Mouse (Mus musculus): ENCODE data around the gene Zfp788.

DNA sequence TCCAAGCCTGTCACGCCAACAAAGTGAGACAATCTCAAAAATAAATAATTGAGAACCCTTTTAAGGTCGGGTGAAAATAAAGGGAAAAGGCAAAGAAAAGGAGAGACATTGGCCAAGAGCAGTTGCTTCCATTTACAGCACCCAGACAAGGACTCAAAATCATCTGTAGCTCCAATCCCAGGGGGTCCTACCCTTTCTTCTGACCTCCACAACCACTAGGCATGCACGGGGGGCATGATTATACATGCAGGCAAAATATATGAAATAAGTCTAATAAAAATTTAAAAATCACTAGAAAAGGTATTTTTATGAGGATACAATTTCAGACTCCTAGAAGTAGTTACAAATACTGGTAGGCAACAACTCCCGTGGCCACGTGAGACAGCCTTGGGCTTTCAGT lies 34.4 kb upstream of the Zfp788 start:
- TF ChIP-seq TAL1 (IDR thresholded peaks at IDR 0.05; ENCODE audit: low read length) (no peak), GATA1 (IDR thresholded peaks at IDR 0.05; ENCODE audit: low read length) (no peak)
